Mouse (Mus musculus): ENCODE measurements at regions not wholly inside any gene's neighbourhood (a gene's known extent, or its start where the extent isn't known, plus 50 kb on each side); places are given as distances from the start of the nearest gene placed in this dataset.

GRCm38 (mm10) chr15:62216688-62217477 is 1294.1 kb upstream of the A1bg start:
- Histone ChIP-seq H3K4me1 (ENCODE audit: control insufficient read depth in 1 of 2, insufficient read depth in 2 of 2, low read length in 2 of 2) (peaks cover 19 to 78% of the 10 kb centered on the region in 2 experiments), H3K4me3 (ENCODE audit: control insufficient read depth in 1 of 2, insufficient read depth in 1 of 2, low read depth in 2 of 2, low read length in 2 of 2) (peak overlapping the region; percentile 61 to 72), H3K9me3 (replicated peaks; ENCODE audit: insufficient read depth, low read length) (no peaks in the 10 kb centered on the region), H3K27me3 (ENCODE audit: control insufficient read depth in 1 of 2, insufficient read depth in 2 of 2, low read length in 2 of 2) (no peaks in the 10 kb centered on the region), H3K9ac (ENCODE audit: control insufficient read depth, low read depth, low read length, poor library complexity, severe bottlenecking) (peak overlapping the region; percentile 78), H3K79me2 (ENCODE audit: control insufficient read depth, insufficient read depth, low read length, poor library complexity) (peaks cover 69% of the 10 kb centered on the region), H3K27ac (ENCODE audit: control insufficient read depth, low read depth, low read length) (peak overlapping the region; percentile 95), H3K36me3 (ENCODE audit: control insufficient read depth in 1 of 2, insufficient read depth in 2 of 2, low read length in 2 of 2) (peaks cover 16 to 87% of the 10 kb centered on the region in 2 experiments)
- DNase-seq (ENCODE audit: low read depth, low spot score) = peak; percentile 57
- TF ChIP-seq UBTF (IDR thresholded peaks at IDR 0.05; ENCODE audit: borderline replicate concordance, insufficient read depth, low read depth, low read length) = 0 out of 2 replicates have a peak, but pooled peaks have one; percentile 44
- TF ChIP-seq MXI1 (IDR thresholded peaks at IDR 0.05; ENCODE audit: low read depth, low read length) = no peak
- peak; percentile 17 to 32; a peak in 2 of 4 replicates for TF ChIP-seq POLR2A (IDR thresholded peaks at IDR 0.05; ENCODE audit: control insufficient read depth in 1 of 2, insufficient read depth in 1 of 2, low read depth in 1 of 2, low read length in 2 of 2, poor library complexity in 1 of 2)
- 0 out of 2 replicates have a peak, but pooled peaks have one; percentile 36 for TF ChIP-seq TBP (IDR thresholded peaks at IDR 0.05; ENCODE audit: low read depth, low read length)

- peaks cover 16 to 84% of the 10 kb centered on the region in 2 experiments for H3K36me3 ChIP-seq (ENCODE audit: control insufficient read depth in 1 of 2, insufficient read depth in 2 of 2, low read length in 2 of 2)
- DNase-seq (ENCODE audit: low read depth, low spot score) = peak; percentile 89
- TF ChIP-seq MAX (IDR thresholded peaks at IDR 0.05; ENCODE audit: low read length) = no peak
- peak; percentile 76 for TF ChIP-seq TAL1 (IDR thresholded peaks at IDR 0.05; ENCODE audit: low read length)
- TF ChIP-seq NRF1 (IDR thresholded peaks at IDR 0.05; ENCODE audit: insufficient read depth, low read depth, low read length, poor library complexity, severe bottlenecking) = no peak
- no peak for TF ChIP-seq USF2 (IDR thresholded peaks at IDR 0.05; ENCODE audit: borderline replicate concordance in 1 of 2, insufficient read depth in 1 of 2, low read depth in 1 of 2, low read length in 2 of 2)
- TF ChIP-seq SMC3 (IDR thresholded peaks at IDR 0.05; ENCODE audit: low read depth, low read length) = no peak
- TF ChIP-seq CHD1 (IDR thresholded peaks at IDR 0.05; ENCODE audit: low read depth, low read length) = no peak
- TF ChIP-seq GATA1 (IDR thresholded peaks at IDR 0.05; ENCODE audit: low read depth, low read length) = peak; percentile 91
- TF ChIP-seq ZNF384 (IDR thresholded peaks at IDR 0.05; ENCODE audit: low read depth, low read length) = no peak
- no peak for TF ChIP-seq ZC3H11A (IDR thresholded peaks at IDR 0.05; ENCODE audit: low read depth, low read length)
- peak in 1 of 2 experiments; percentile 77; a peak in 2 of 4 replicates for TF ChIP-seq POLR2A (IDR thresholded peaks at IDR 0.05; ENCODE audit: control insufficient read depth in 1 of 2, insufficient read depth in 1 of 2, low read depth in 1 of 2, low read length in 2 of 2, poor library complexity in 1 of 2)
- no peak for TF ChIP-seq USF1 (IDR thresholded peaks at IDR 0.05; ENCODE audit: low read depth, low read length)
- 0 out of 2 replicates have a peak, but pooled peaks have one; percentile 55 for TF ChIP-seq UBTF (IDR thresholded peaks at IDR 0.05; ENCODE audit: borderline replicate concordance, insufficient read depth, low read depth, low read length)
- TF ChIP-seq MXI1 (IDR thresholded peaks at IDR 0.05; ENCODE audit: low read depth, low read length) = no peak
- TF ChIP-seq JUND (IDR thresholded peaks at IDR 0.05; ENCODE audit: low read depth, low read length) = no peak
- TF ChIP-seq HCFC1 (IDR thresholded peaks at IDR 0.05; ENCODE audit: low read depth, low read length) = no peak
- no peak for TF ChIP-seq MYB (IDR thresholded peaks at IDR 0.05; ENCODE audit: low read depth, low read length)
- TF ChIP-seq TBP (IDR thresholded peaks at IDR 0.05; ENCODE audit: low read depth, low read length) = peak; percentile 88
- no peak for TF ChIP-seq ELF1 (IDR thresholded peaks at IDR 0.05; ENCODE audit: low read depth, low read length)
- TF ChIP-seq POLR2AphosphoS5 (IDR thresholded peaks at IDR 0.05; ENCODE audit: borderline replicate concordance, low read depth, low read length) = no peak
- TF ChIP-seq TCF12 (IDR thresholded peaks at IDR 0.05; ENCODE audit: low read depth, low read length) = no peak
- no peak for TF ChIP-seq CHD2 (IDR thresholded peaks at IDR 0.05; ENCODE audit: low read length)
- TF ChIP-seq NELFE (IDR thresholded peaks at IDR 0.05; ENCODE audit: low read depth, low read length) = no peak
- TF ChIP-seq MAZ (IDR thresholded peaks at IDR 0.05; ENCODE audit: low read depth, low read length) = no peak
- TF ChIP-seq ETS1 (IDR thresholded peaks at IDR 0.05; ENCODE audit: low read depth, low read length) = no peak
- no peak for TF ChIP-seq RCOR1 (IDR thresholded peaks at IDR 0.05; ENCODE audit: low read depth, low read length)
Observed at GRCm38 (mm10) chr15:62215616-62216398, 1293.0 kb upstream of the A1bg start.

More at GRCm38 (mm10) chr15:62215616-62216398, 1293.0 kb upstream of the A1bg start:
- no peaks in the 10 kb centered on the region for H3K27me3 ChIP-seq (ENCODE audit: control insufficient read depth in 1 of 2, insufficient read depth in 2 of 2, low read length in 2 of 2)
- peak overlapping the region; percentile 78 for H3K9ac ChIP-seq (ENCODE audit: control insufficient read depth, low read depth, low read length, poor library complexity, severe bottlenecking)
- peaks cover 15 to 75% of the 10 kb centered on the region in 2 experiments for H3K4me1 ChIP-seq (ENCODE audit: control insufficient read depth in 1 of 2, insufficient read depth in 2 of 2, low read length in 2 of 2)
- H3K4me3 ChIP-seq (ENCODE audit: control insufficient read depth in 1 of 2, insufficient read depth in 1 of 2, low read depth in 2 of 2, low read length in 2 of 2) = peak overlapping the region; percentile 61 to 72
- H3K79me2 ChIP-seq (ENCODE audit: control insufficient read depth, insufficient read depth, low read length, poor library complexity) = peaks cover 69% of the 10 kb centered on the region
- H3K27ac ChIP-seq (ENCODE audit: control insufficient read depth, low read depth, low read length) = peak overlapping the region; percentile 95
- H3K9me3 ChIP-seq (replicated peaks; ENCODE audit: insufficient read depth, low read length) = no peaks in the 10 kb centered on the region
